Mouse (Mus musculus) liver, adult 2 months (tissue): ENCODE measurements around the gene Gm20696.

Experiments used
- CTCF ChIP-seq: fragments of 200-500 bp; IDR thresholded peaks from 2 replicates; pipeline ENCODE4 v1.5.1; 2011; ENCODE audit warnings: low read depth, low read length, control low read depth
- POLR2A ChIP-seq: fragments of 200-500 bp; IDR thresholded peaks from 2 replicates; pipeline ENCODE4 v1.6.1; 2011; ENCODE audit warnings: low read length, control low read depth; ENCODE audit not compliant: insufficient read depth; ENCODE audit errors: extremely low read depth

GRCm38 (mm10) chr6:99409602-99410001 is 257.0 kb downstream of the Gm20696 start:
- TF ChIP-seq POLR2A (no peak), CTCF (no peak)
